Mouse (Mus musculus): ENCODE measurements around the gene Got1. TPM values are rescaled to one million over a fixed set of nuclear protein-coding genes. Genes with fewer than 3 reads are reported as not detected.
A peak's percentile ranks its signal among the peaks of the same experiment; 100 is the strongest.
"Not testable (repeated sequence)": the region's sequence is repeated elsewhere in the genome, so short reads cannot be mapped to it uniquely, and the experiment has no call there.

Gene Got1
- total RNA-seq, 2 experiments from 2014 or later, result 279 to 345 TPM

- DNase-seq, result peak; percentile 23 to 35
Observed at GRCm38 (mm10) chr19:43521996-43522395, 2.4 kb downstream of the Got1 start.

- DNase-seq, result no peak
Observed at GRCm38 (mm10) chr19:43521362-43521761, 3.0 kb downstream of the Got1 start.

- peak in 1 of 2 experiments; percentile 12 for DNase-seq
Observed at GRCm38 (mm10) chr19:43520402-43520801, 4.0 kb downstream of the Got1 start.

GRCm38 (mm10) chr19:43519226-43519625 is 5.2 kb downstream of the Got1 start:
- DNase-seq, result no peak

GRCm38 (mm10) chr19:43518261-43518660 is 6.1 kb downstream of the Got1 start:
- no peak for DNase-seq

- no peak for DNase-seq
Observed at GRCm38 (mm10) chr19:43517808-43518207, 6.6 kb downstream of the Got1 start.

- DNase-seq, result no peak
Observed at GRCm38 (mm10) chr19:43517320-43517719, 7.1 kb downstream of the Got1 start.

- peak; percentile 10 to 18 for DNase-seq
Observed at GRCm38 (mm10) chr19:43516397-43517035, 7.9 kb downstream of the Got1 start.

GRCm38 (mm10) chr19:43515668-43516396 is 8.6 kb downstream of the Got1 start:
- no peak for DNase-seq

GRCm38 (mm10) chr19:43513874-43514273 is 10.5 kb downstream of the Got1 start:
- DNase-seq, result no peak

GRCm38 (mm10) chr19:43511621-43512620 is 12.5 kb downstream of the Got1 start:
- peak; percentile 68 to 71 for DNase-seq

GRCm38 (mm10) chr19:43510436-43511220 is 13.8 kb downstream of the Got1 start:
- DNase-seq, result no peak

- no peak for DNase-seq
Observed at GRCm38 (mm10) chr19:43505441-43505840, 19.0 kb downstream of the Got1 start.

GRCm38 (mm10) chr19:43503593-43503992 is 20.8 kb downstream of the Got1 start:
- not testable (repeated sequence) for DNase-seq

- DNase-seq, result no peak
Observed at GRCm38 (mm10) chr19:43502630-43503029, 21.8 kb downstream of the Got1 start.

GRCm38 (mm10) chr19:43498874-43499273 is 25.5 kb downstream of the Got1 start:
- peak in 1 of 2 experiments; percentile 16 for DNase-seq

GRCm38 (mm10) chr19:43497440-43497839 is 27.0 kb downstream of the Got1 start:
- DNase-seq, result no peak

GRCm38 (mm10) chr19:43495846-43496245 is 28.6 kb downstream of the Got1 start:
- peak; percentile 18 to 60 for DNase-seq

- DNase-seq, result no peak
Observed at GRCm38 (mm10) chr19:43494914-43495313, 29.5 kb downstream of the Got1 start.

GRCm38 (mm10) chr19:43493878-43494277 is 30.5 kb downstream of the Got1 start:
- DNase-seq, result no peak

- not testable (repeated sequence) for DNase-seq
Observed at GRCm38 (mm10) chr19:43493316-43493715, 31.1 kb downstream of the Got1 start.
